Mouse (Mus musculus): ENCODE results near the gene Mat2a. TPM values are rescaled to one million over a fixed set of nuclear protein-coding genes. Genes with fewer than 3 reads are reported as not detected.

Gene Mat2a
- polyA plus RNA-seq, 1 experiment = 221 TPM

DNA sequence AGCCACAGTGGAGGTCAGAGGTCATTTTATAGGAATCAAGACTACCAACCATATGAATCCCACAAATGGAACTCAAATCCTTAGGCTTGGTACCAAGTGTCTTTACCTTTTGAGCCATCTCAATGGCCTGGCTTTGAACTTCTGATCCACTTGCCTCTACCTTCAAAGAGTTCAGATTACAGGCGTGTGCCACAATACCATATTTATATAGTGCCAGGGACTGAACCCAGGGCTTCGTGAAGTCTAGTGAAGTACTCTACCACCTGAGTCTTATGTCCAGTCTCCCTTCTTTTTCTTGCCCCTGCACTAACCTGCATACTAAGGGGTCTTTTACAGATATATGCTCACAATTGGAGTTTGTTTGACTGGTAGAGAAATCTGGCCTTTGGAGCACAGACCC is 52.8 kb downstream of the Mat2a start:
- DNase-seq (ENCODE audit: extremely low spot score in 1 of 2, low spot score in 1 of 2) = no peak

DNA sequence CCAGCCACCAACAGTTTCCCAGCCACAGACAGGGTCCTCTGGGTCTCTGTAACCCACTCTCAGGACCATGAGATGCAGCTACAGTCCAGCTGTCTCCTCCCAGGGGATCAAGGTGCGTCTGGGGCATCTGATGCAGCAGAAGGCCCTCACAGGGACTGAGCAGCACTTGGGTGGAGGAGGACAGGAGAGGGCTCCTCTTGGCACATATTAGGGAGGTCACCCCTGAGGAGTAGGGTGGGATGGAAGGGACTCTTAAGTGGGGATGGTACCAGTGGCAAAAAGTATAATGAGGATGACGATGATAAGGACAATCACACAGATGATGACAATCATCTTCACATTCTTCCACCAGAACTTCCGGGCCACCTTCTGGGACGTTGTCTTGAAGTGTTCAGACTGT is 54.1 kb downstream of the Mat2a start:
- DNase-seq (ENCODE audit: extremely low spot score in 1 of 2, low spot score in 1 of 2) = no peak

DNA sequence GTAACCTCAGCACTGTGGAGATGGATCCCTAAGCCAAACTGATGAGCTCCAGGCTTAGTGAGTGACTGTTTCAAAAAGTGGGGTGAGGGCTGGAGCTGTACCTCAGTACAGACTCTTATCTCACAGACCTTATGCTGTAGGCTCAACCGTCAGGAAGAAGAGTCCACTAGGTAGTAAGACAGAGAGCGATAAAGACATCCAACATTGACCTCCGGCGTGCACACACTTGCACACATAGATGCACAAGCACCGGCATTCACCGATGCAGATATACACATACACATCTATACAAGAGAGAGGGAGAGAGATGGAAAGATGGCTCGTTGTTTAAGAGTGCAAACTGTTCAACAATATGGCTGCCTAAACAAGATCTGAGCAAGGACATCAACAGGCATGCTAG is 55.4 kb downstream of the Mat2a start:
- DNase-seq (ENCODE audit: extremely low spot score in 1 of 2, low spot score in 1 of 2) = no peak

DNA sequence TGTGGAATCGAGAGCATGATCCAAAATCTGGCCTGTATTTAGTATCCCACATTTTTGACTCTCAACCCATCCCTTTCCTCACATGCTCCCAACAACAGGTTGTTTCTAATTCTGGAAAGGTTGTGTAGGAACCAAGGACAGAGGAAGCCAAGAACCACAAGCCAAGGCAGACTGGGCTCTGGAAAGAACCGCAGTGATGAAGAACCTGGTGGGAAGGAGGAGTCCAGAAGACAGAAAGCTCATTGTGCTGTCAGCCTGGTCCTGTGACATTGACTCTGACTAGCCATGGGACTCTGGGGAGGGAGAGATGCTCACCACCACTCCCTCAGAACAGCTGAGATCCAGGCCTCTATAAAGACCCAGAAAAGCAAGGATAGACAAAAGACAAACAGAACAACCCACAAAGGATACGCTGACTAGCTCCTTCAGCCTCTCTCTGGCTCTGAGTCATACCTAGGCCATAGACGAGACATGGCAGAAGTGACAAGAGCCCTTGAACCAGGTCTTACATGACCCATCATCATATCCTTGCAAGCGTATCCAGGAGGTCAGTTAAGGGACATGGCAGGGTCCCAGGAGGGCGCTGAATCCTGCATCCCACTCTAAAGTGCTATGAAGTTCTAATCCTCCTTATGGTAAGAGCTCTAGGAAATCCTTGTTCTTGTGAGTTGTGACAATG is 56.1 kb downstream of the Mat2a start:
- no peak for DNase-seq (ENCODE audit: extremely low spot score in 1 of 2, low spot score in 1 of 2)

Other genes with a start within 250 kb of the Mat2a start
- 1.5 and 2.3 TPM in 2 replicates for gene Atoh8, start 204.0 kb downstream of the Mat2a start, polyA plus RNA-seq (2012; rRNA removed)
- gene Sftpb, start 134.9 kb downstream of the Mat2a start, polyA plus RNA-seq (2012; rRNA removed) = not detected in 2 replicates
- 30.2 and 31.8 TPM in 2 replicates for gene Usp39, start 94.4 kb downstream of the Mat2a start, polyA plus RNA-seq (2012; rRNA removed)
- 17.7 and 20.0 TPM in 2 replicates for gene 0610030E20Rik, start 92.2 kb downstream of the Mat2a start, polyA plus RNA-seq (2012; rRNA removed)
- gene Tmem150a, start 84.1 kb downstream of the Mat2a start, polyA plus RNA-seq (2012; rRNA removed) = 33.2 and 33.5 TPM in 2 replicates
- gene Rnf181, start 72.6 kb downstream of the Mat2a start, polyA plus RNA-seq (2012; rRNA removed) = 87.6 and 99.4 TPM in 2 replicates
- gene Vamp5, start 59.1 kb downstream of the Mat2a start, polyA plus RNA-seq (2012; rRNA removed) = 8.7 and 13.3 TPM in 2 replicates
- 34.0 and 36.6 TPM in 2 replicates for gene Vamp8, start 48.9 kb downstream of the Mat2a start, polyA plus RNA-seq (2012; rRNA removed)
- 20.3 and 24.4 TPM in 2 replicates for gene Ggcx, start 25.2 kb downstream of the Mat2a start, polyA plus RNA-seq (2012; rRNA removed)
- gene Sh2d6, start 82.1 kb upstream of the Mat2a start, polyA plus RNA-seq (2012; rRNA removed) = 1.8 and 2.3 TPM in 2 replicates
- 3.5 and 4.7 TPM in 2 replicates for gene Capg, start 104.8 kb upstream of the Mat2a start, polyA plus RNA-seq (2012; rRNA removed)
- gene Elmod3, start 158.9 kb upstream of the Mat2a start, polyA plus RNA-seq (2012; rRNA removed) = 24.0 and 25.0 TPM in 2 replicates
- gene Retsat, start 158.9 kb upstream of the Mat2a start, polyA plus RNA-seq (2012; rRNA removed) = 10.1 TPM in 2 replicates
- 60.7 and 68.7 TPM in 2 replicates for gene Tgoln1, start 177.4 kb upstream of the Mat2a start, polyA plus RNA-seq (2012; rRNA removed)

Measured in frontal cortex, adult 2 months (tissue).